Mouse (Mus musculus) liver, postnatal 0 days (tissue): Measurements from ENCODE around the gene Slc8a3.

Source experiments
- CTCF ChIP-seq: sonication (generic); IDR thresholded peaks from 2 replicates; pipeline ENCODE4 v1.5.1; 2016; ENCODE audit warnings: antibody characterized with exemption, low read depth
- EP300 ChIP-seq: IDR thresholded peaks from 2 replicates; pipeline ENCODE4 v1.6.1; 2016; ENCODE audit warnings: antibody characterized with exemption, low read depth, mild to moderate bottlenecking

GRCm38 (mm10) chr12:81208559-81208958 lies 124.4 kb downstream of the Slc8a3 start:
- TF ChIP-seq CTCF: no peak
- no peak for TF ChIP-seq EP300
